Mouse (Mus musculus): ENCODE measurements around the gene Zfp790. TPM values are rescaled to one million over a fixed set of nuclear protein-coding genes. Genes with fewer than 3 reads are reported as not detected.
"Not testable (repeated sequence)": the region's sequence is repeated elsewhere in the genome, so short reads cannot be mapped to it uniquely, and the experiment has no call there.

The Zfp790 gene
- polyA plus RNA-seq, 1 experiment from 2014 or later: 20.7 TPM

GRCm38 (mm10) chr7:29853219-29853842 is 37.4 kb downstream of the Zfp790 start, which contains the start of gene Zfp940:
Gene Zfp940, minus strand, starts transcription at chr7:29853669.
- H3K27ac ChIP-seq: no peak within 1 kb of the TSS
- WGBS: 2% methylated on average over 21 of the region's 21 CpGs

GRCm38 (mm10) chr7:29859532-29860517 is 43.9 kb downstream of the Zfp790 start, which contains the start of gene Zfp420:
Gene Zfp420, plus strand, starts transcription at chr7:29859979.
- Histone ChIP-seq H3K27ac (peak within 1 kb of the TSS; percentile 68), H3K4me3 (replicated peaks) (peak within 1 kb of the TSS; percentile 62), H3K9me3 (no peaks in the 10 kb centered on the region), H3K9ac (peak within 1 kb of the TSS; percentile 68), H3K4me1 (peaks cover 9% of the 10 kb centered on the region), H3K27me3 (no peaks in the 10 kb centered on the region), H3K36me3 (replicated peaks) (peaks cover 4% of the 10 kb centered on the region; the same call in 1 of the 2 replicates), H3K4me2 (peak within 1 kb of the TSS; percentile 77)
- WGBS: 7% methylated on average over 32 of the region's 32 CpGs
- ATAC-seq (ENCODE audit: low FRiP score): peak; percentile 98

More at GRCm38 (mm10) chr7:29853219-29853842, 37.4 kb downstream of the Zfp790 start, which contains the start of gene Zfp940:
- Histone ChIP-seq H3K9me3 (no peaks in the 10 kb centered on the region), H3K4me1 (peaks cover 6% of the 10 kb centered on the region), H3K36me3 (replicated peaks) (peaks cover 23% of the 10 kb centered on the region), H3K27me3 (no peaks in the 10 kb centered on the region), H3K9ac (peak within 1 kb of the TSS; percentile 57), H3K4me3 (replicated peaks) (peak within 1 kb of the TSS; percentile 49), H3K4me2 (peak within 1 kb of the TSS; percentile 68)
- peak; percentile 97 for ATAC-seq (ENCODE audit: low FRiP score)

GRCm38 (mm10) chr7:29861660-29862059 is 45.7 kb downstream of the Zfp790 start:
- Histone ChIP-seq H3K9ac (no peak overlapping the region), H3K27me3 (no peaks in the 10 kb centered on the region), H3K27ac (no peak overlapping the region), H3K9me3 (no peaks in the 10 kb centered on the region), H3K36me3 (replicated peaks) (peaks cover 4% of the 10 kb centered on the region; the same call in 1 of the 2 replicates), H3K4me1 (peaks cover 9% of the 10 kb centered on the region), H3K4me3 (replicated peaks) (no peak overlapping the region), H3K4me2 (no peak overlapping the region)
- WGBS: 87% methylated on average over 7 of the region's 7 CpGs
- no peak for ATAC-seq (ENCODE audit: low FRiP score)

GRCm38 (mm10) chr7:29874256-29874655 is 58.3 kb downstream of the Zfp790 start:
- Histone ChIP-seq H3K4me1 (no peaks in the 10 kb centered on the region), H3K9ac (no peak overlapping the region), H3K9me3 (peaks cover 25% of the 10 kb centered on the region), H3K27ac (no peak overlapping the region), H3K36me3 (replicated peaks) (peaks cover 30% of the 10 kb centered on the region), H3K27me3 (no peaks in the 10 kb centered on the region), H3K4me3 (replicated peaks) (no peak overlapping the region), H3K4me2 (no peak overlapping the region)
- ATAC-seq (ENCODE audit: low FRiP score): no peak
- WGBS: 96% methylated on average over 10 of the region's 10 CpGs

- H3K9ac ChIP-seq; H3K27ac ChIP-seq; H3K4me3 ChIP-seq (replicated peaks); ATAC-seq (ENCODE audit: low FRiP score); H3K4me1 ChIP-seq; H3K27me3 ChIP-seq; H3K4me2 ChIP-seq: not testable (repeated sequence)
- peaks cover 30% of the 10 kb centered on the region for H3K36me3 ChIP-seq (replicated peaks)
- peaks cover 21% of the 10 kb centered on the region for H3K9me3 ChIP-seq
- WGBS: 91% methylated on average over 9 of the region's 9 CpGs
These were observed 61.6 kb downstream of the Zfp790 start for GRCm38 (mm10) chr7:29877561-29877960.

- H3K4me1 ChIP-seq: no peaks in the 10 kb centered on the region
- no peak overlapping the region for H3K27ac ChIP-seq
- H3K4me3 ChIP-seq (replicated peaks): no peak overlapping the region
- WGBS: 57% methylated on average over 7 of the region's 7 CpGs
- no peak overlapping the region for H3K9ac ChIP-seq
- no peak overlapping the region for H3K4me2 ChIP-seq
- peaks cover 19% of the 10 kb centered on the region for H3K9me3 ChIP-seq
- peaks cover 19% of the 10 kb centered on the region for H3K36me3 ChIP-seq (replicated peaks)
- ATAC-seq (ENCODE audit: low FRiP score): no peak
- no peaks in the 10 kb centered on the region for H3K27me3 ChIP-seq
These were observed 64.1 kb downstream of the Zfp790 start for GRCm38 (mm10) chr7:29880056-29880455.

MicroRNAs within 50 kb of the gene (microRNA counts, 519-probe panel; counts per million panel counts)
- not detected for microRNA mmu-miR-1964

Small RNAs within 50 kb of the gene (microRNA-seq; reads per million reads assigned to microRNA genes)
- gene Mir1964: 4.1 reads per million, percentile 14 among the genes with 10 or more reads in this experiment

Other genes with a start within 250 kb of the Zfp790 start
- gene Catsperg2, start 89.1 kb upstream of the Zfp790 start, polyA plus RNA-seq (2016; fragmentation: Nextera tagmentation; extraction: Ambion mirVana): 0.06 and 0.10 TPM in 2 replicates
- gene Zfp84, start 47.6 kb upstream of the Zfp790 start, polyA plus RNA-seq (2016; fragmentation: Nextera tagmentation; extraction: Ambion mirVana): 17.8 and 18.3 TPM in 2 replicates
- gene Zfp30, start 32.1 kb upstream of the Zfp790 start, polyA plus RNA-seq (2016; fragmentation: Nextera tagmentation; extraction: Ambion mirVana): 11.6 and 11.8 TPM in 2 replicates
- 11.9 and 12.8 TPM in 2 replicates for gene Zfp940, start 37.6 kb downstream of the Zfp790 start, polyA plus RNA-seq (2016; fragmentation: Nextera tagmentation; extraction: Ambion mirVana)
- 10.6 and 12.1 TPM in 2 replicates for gene Zfp420, start 43.9 kb downstream of the Zfp790 start, polyA plus RNA-seq (2016; fragmentation: Nextera tagmentation; extraction: Ambion mirVana)
- gene Zfp27, start 90.5 kb downstream of the Zfp790 start, polyA plus RNA-seq (2016; fragmentation: Nextera tagmentation; extraction: Ambion mirVana): 13.4 and 15.1 TPM in 2 replicates
- gene Zfp383, start 92.1 kb downstream of the Zfp790 start, polyA plus RNA-seq (2016; fragmentation: Nextera tagmentation; extraction: Ambion mirVana): 6.6 and 7.6 TPM in 2 replicates
- gene Zfp74, start 138.0 kb downstream of the Zfp790 start, polyA plus RNA-seq (2016; fragmentation: Nextera tagmentation; extraction: Ambion mirVana): 15.4 and 16.5 TPM in 2 replicates
- gene Zfp568, start 167.8 kb downstream of the Zfp790 start, polyA plus RNA-seq (2016; fragmentation: Nextera tagmentation; extraction: Ambion mirVana): 10.3 and 12.1 TPM in 2 replicates
- 6.0 and 6.1 TPM in 2 replicates for gene Zfp14, start 235.3 kb downstream of the Zfp790 start, polyA plus RNA-seq (2016; fragmentation: Nextera tagmentation; extraction: Ambion mirVana)

All from forebrain, embryonic 12.5 days (tissue).